Mouse (Mus musculus) mouse embryonic stem cell (cell line): Measurements from ENCODE around the gene Gm10721.
"Not testable (repeated sequence)": the region's sequence is repeated elsewhere in the genome, so short reads cannot be mapped to it uniquely, and the experiment has no call there.

Experiments
- in situ Hi-C, 2 experiments: fragments of 300-500 bp; cut with MboI; formaldehyde crosslinking; loops; 1 replicate in 1 of 2; 3 replicates in 1 of 2; pipeline ENCODE4 v1.14.3; 2019 to 2020; ENCODE audit warnings: low sequenced_read_pairs in 2 of 2, low pct_unique_long_range_greater_than_20kb in 1 of 2, mixed read lengths in 1 of 2; ENCODE audit not compliant: unreplicated experiment in 1 of 2

Gm10721 gene

GRCm38 (mm10) chr9:3023985-3024648, 11.2 kb downstream of the Gm10721 start:
- in situ Hi-C loops, result not testable (repeated sequence)

GRCm38 (mm10) chr9:3024912-3025467, 12.1 kb downstream of the Gm10721 start, which contains the start of gene Gm10717:
Gene Gm10717, plus strand, starts transcription at chr9:3025417.
- in situ Hi-C loops, result not testable (repeated sequence)

GRCm38 (mm10) chr9:3025653-3026052, 12.7 kb downstream of the Gm10721 start:
- in situ Hi-C loops, result not testable (repeated sequence)

- in situ Hi-C loops, result not testable (repeated sequence)
Observed at GRCm38 (mm10) chr9:3026136-3026535, 13.2 kb downstream of the Gm10721 start.

- in situ Hi-C loops, result not testable (repeated sequence)
Observed at GRCm38 (mm10) chr9:3026741-3027140, 13.8 kb downstream of the Gm10721 start.

GRCm38 (mm10) chr9:3027200-3027599, 14.3 kb downstream of the Gm10721 start:
- in situ Hi-C loops, result not testable (repeated sequence)

GRCm38 (mm10) chr9:3029276-3030000, 16.5 kb downstream of the Gm10721 start:
- in situ Hi-C loops, result not testable (repeated sequence)

GRCm38 (mm10) chr9:3030677-3031318, 17.9 kb downstream of the Gm10721 start:
- in situ Hi-C loops, result not testable (repeated sequence)

- in situ Hi-C loops, result not testable (repeated sequence)
Observed at GRCm38 (mm10) chr9:3034299-3034698, 21.4 kb downstream of the Gm10721 start, which contains the start of gene Gm17535. Gene Gm17535, plus strand, starts transcription at chr9:3034599.

- in situ Hi-C loops, result not testable (repeated sequence)
Observed at GRCm38 (mm10) chr9:3036577-3036976, 23.6 kb downstream of the Gm10721 start, which contains the start of gene Gm10715. Gene Gm10715, plus strand, starts transcription at chr9:3036877.

GRCm38 (mm10) chr9:3038161-3038560, 25.2 kb downstream of the Gm10721 start:
- in situ Hi-C loops, result not testable (repeated sequence)
